Mouse (Mus musculus) intestine, embryonic 14.5 days (tissue): ENCODE results near the gene Fam187b. TPM values are rescaled to one million over a fixed set of nuclear protein-coding genes. Genes with fewer than 3 reads are reported as not detected.

Experiments used
- ATAC-seq: fragments of 200-750 bp; cut with Nextera tagmentation; replicated peaks from 2 replicates; pipeline ENCODE4 v1.8.0; 2017; ENCODE audit warnings: low read depth, moderate number of reproducible peaks, moderate TSS enrichment, moderate library complexity; ENCODE audit not compliant: low FRiP score, low TSS enrichment
- DNase-seq: peaks from one replicate; pipeline ENCODE4 v3.0.0-alpha.2; 2018; ENCODE audit warnings: low spot score
- H3K27ac ChIP-seq: fragments of 300-500 bp; sonication (generic); 2 replicates; pipeline ENCODE4 v1.5.1; 2014; ENCODE audit warnings: low read depth, mild to moderate bottlenecking, control low read depth
- H3K27me3 ChIP-seq: fragments of 300-500 bp; sonication (generic); replicated peaks from 2 replicates; pipeline ENCODE4 v1.6.1; 2014; ENCODE audit warnings: low read length, control low read depth; ENCODE audit not compliant: control insufficient read depth, insufficient read depth
- H3K36me3 ChIP-seq: fragments of 300-500 bp; sonication (generic); 2 replicates; pipeline ENCODE4 v1.6.1; 2014; ENCODE audit warnings: low read length, control low read depth; ENCODE audit not compliant: control insufficient read depth, insufficient read depth
- H3K4me1 ChIP-seq: fragments of 300-500 bp; sonication (generic); replicated peaks from 2 replicates; pipeline ENCODE4 v1.6.1; 2014; ENCODE audit warnings: low read length, control low read depth, mixed read lengths; ENCODE audit not compliant: control insufficient read depth, insufficient read depth
- H3K4me2 ChIP-seq: fragments of 300-500 bp; sonication (generic); 2 replicates; pipeline ENCODE4 v1.6.1; 2014; ENCODE audit warnings: low read length
- H3K4me3 ChIP-seq: fragments of 300-500 bp; sonication (generic); 2 replicates; pipeline ENCODE4 v1.5.1; 2014; ENCODE audit warnings: low read depth, low read length, control low read depth, mixed read lengths
- H3K9ac ChIP-seq: fragments of 300-500 bp; sonication (generic); 2 replicates; pipeline ENCODE4 v1.6.1; 2014; ENCODE audit warnings: mild to moderate bottlenecking, low read length
- H3K9me3 ChIP-seq: fragments of 300-500 bp; sonication (generic); 2 replicates; pipeline ENCODE4 v1.6.1; 2016; ENCODE audit warnings: low read length, control low read depth; ENCODE audit not compliant: control insufficient read depth
- WGBS: fragments of 180-500 bp; shearing (Covaris S2); extraction: QIAGEN DNeasy Blood & Tissue Kit; methylation state at CpG from one replicate; pipeline ENCODE4 v1.1.7; 2014; 5-methylcytosine and 5-hydroxymethylcytosine counted together
- polyA plus RNA-seq: library from polyadenylated mRNA; unstranded; fragments of >200 nt; fragmentation: Nextera tagmentation; extraction: Ambion mirVana; gene quantifications from 2 replicates; pipeline ENCODE4 v1.2.1, GENCODE M21; 2014

Gene Fam187b
- polyA plus RNA-seq, 1 experiment from 2014 or later, result 9.4 TPM

DNA sequence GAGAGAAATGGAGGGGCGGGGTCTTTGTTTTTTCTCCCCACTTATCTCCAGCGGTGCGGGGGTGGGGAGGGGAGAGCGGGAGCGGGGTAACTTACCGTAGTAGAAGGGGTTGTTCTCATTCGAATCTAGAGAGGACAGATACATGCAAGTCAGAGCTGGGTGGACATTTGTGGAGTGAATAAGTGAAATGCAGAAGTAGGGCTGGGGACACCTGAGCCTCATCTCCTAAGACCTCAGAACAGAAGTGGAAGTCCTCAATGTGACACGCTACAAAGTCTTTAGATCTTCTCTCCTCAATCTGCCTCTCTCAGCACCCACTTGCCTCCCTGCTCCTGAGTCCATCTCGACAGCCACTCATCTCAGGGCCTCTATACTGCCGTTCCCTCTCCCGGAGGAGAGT, 61.7 kb downstream of the Fam187b start:
- no peaks in the 10 kb centered on the region for H3K36me3 ChIP-seq
- no peak overlapping the region for H3K9ac ChIP-seq
- DNase-seq (no peak), ATAC-seq (no peak)
- WGBS, result 76% methylated on average over 11 of the region's 11 CpGs
- H3K9me3 ChIP-seq, result no peaks in the 10 kb centered on the region
- no peak overlapping the region for H3K27ac ChIP-seq
- no peaks in the 10 kb centered on the region for H3K27me3 ChIP-seq
- H3K4me1 ChIP-seq, result no peaks in the 10 kb centered on the region
- H3K4me2 ChIP-seq, result no peak overlapping the region
- H3K4me3 ChIP-seq, result no peak overlapping the region

DNA sequence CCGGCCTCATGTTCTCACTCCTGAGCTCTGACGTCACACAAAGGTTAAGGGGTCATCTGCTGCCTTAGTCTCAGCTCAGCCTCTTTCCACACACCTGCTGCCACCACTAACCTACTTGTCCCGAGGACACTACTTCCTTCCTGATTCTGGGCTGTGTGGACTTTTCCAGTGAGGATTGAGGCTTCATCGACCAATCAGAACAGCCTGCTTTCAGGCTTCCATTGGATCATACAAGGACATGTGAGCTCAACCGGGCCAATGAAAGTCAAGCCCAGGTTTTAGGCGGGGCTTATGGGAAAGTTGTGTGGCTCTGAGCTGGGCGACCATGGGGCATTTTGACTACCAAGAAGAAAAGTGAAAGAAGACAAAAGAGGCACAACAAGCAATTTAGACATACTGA, 63.3 kb downstream of the Fam187b start:
- 86% methylated on average over 7 of the region's 7 CpGs for WGBS
- 0 out of 2 replicates have a peak, but pooled peaks cover 4% of the 10 kb centered on the region for H3K4me1 ChIP-seq
- ATAC-seq (no peak), DNase-seq (no peak)
- H3K4me3 ChIP-seq, result no peak overlapping the region
- H3K4me2 ChIP-seq, result no peak overlapping the region
- H3K36me3 ChIP-seq, result no peaks in the 10 kb centered on the region
- H3K27me3 ChIP-seq, result peaks cover 4% of the 10 kb centered on the region
- no peaks in the 10 kb centered on the region for H3K9me3 ChIP-seq
- H3K9ac ChIP-seq, result no peak overlapping the region
- no peak overlapping the region for H3K27ac ChIP-seq

DNA sequence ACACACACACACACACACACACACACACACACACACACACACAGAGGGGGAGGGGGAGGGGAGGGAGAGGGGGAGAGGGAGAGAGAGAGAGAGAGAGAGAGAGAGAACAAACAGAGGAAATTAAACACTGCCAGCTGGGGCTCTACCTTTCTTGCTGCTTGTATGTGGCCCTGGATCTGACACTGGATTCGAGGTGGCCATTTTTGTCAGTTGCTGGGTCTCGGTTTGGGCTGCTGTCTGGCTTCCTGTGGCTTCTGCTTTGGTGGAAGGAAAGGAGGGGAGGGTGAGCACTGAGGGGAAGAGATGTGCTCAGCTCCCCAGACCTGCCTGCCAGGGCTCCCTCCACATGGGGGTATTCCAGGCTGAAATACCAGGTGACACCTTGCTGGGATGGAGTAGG, 64.1 kb downstream of the Fam187b start:
- no peak overlapping the region for H3K4me3 ChIP-seq
- no peaks in the 10 kb centered on the region for H3K36me3 ChIP-seq
- no peaks in the 10 kb centered on the region for H3K9me3 ChIP-seq
- no peak overlapping the region for H3K4me2 ChIP-seq
- WGBS, result 60% methylated on average over 2 of the region's 2 CpGs
- DNase-seq, result no peak
- H3K4me1 ChIP-seq, result 0 out of 2 replicates have a peak, but pooled peaks cover 7% of the 10 kb centered on the region
- H3K27me3 ChIP-seq, result peaks cover 8% of the 10 kb centered on the region
- no peak overlapping the region for H3K9ac ChIP-seq
- no peak for ATAC-seq
- no peak overlapping the region for H3K27ac ChIP-seq

DNA sequence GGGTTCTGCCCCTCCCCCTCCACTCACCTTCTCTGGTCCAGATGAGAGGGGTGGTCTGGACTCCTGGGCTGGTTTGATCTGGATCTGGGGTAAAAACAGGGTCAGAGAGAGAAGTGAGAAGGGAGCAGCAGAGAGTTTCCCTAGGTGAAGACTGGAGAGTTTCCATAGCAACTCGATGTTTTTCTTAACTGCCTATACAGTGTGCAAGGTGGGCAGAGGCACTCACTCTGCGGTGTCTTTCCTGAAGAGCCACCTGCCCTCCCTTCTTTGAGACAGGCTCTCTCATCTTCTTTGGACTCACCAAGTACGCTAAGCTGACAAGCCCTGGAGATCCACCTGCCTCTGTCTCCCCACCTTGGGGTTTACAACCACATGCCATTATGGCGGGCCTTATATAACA, 65.4 kb downstream of the Fam187b start:
- Histone ChIP-seq H3K4me3 (no peak overlapping the region), H3K27ac (no peak overlapping the region), H3K9me3 (no peaks in the 10 kb centered on the region), H3K27me3 (peaks cover 16% of the 10 kb centered on the region), H3K36me3 (no peaks in the 10 kb centered on the region), H3K4me2 (no peak overlapping the region), H3K9ac (no peak overlapping the region), H3K4me1 (0 out of 2 replicates have a peak, but pooled peaks cover 7% of the 10 kb centered on the region)
- no peak for DNase-seq
- WGBS, result 81% methylated on average over 4 of the region's 4 CpGs
- ATAC-seq, result no peak

Other genes starting within 250 kb of the Fam187b start
- gene Tmem147, start 244.2 kb upstream of the Fam187b start, polyA plus RNA-seq, result 213 and 238 TPM in 2 replicates
- gene Gapdhs, start 230.1 kb upstream of the Fam187b start, polyA plus RNA-seq, result 0.51 TPM in 1 of 2 replicates, not detected in the other
- gene Sbsn, start 222.3 kb upstream of the Fam187b start, polyA plus RNA-seq, result 1.5 and 2.7 TPM in 2 replicates
- gene Dmkn, start 210.0 kb upstream of the Fam187b start, polyA plus RNA-seq, result 0.61 and 1.3 TPM in 2 replicates
- 0.80 and 0.86 TPM in 2 replicates for gene Krtdap, start 185.9 kb upstream of the Fam187b start, polyA plus RNA-seq
- gene Ffar2, start 150.0 kb upstream of the Fam187b start, polyA plus RNA-seq, result 2.4 and 5.9 TPM in 2 replicates
- 0.32 and 0.39 TPM in 2 replicates for gene Ffar3, start 117.6 kb upstream of the Fam187b start, polyA plus RNA-seq
- 0.14 TPM in 1 of 2 replicates, not detected in the other for gene Ffar1, start 112.2 kb upstream of the Fam187b start, polyA plus RNA-seq
- 0.12 TPM in 1 of 2 replicates, not detected in the other for gene Cd22, start 93.4 kb upstream of the Fam187b start, polyA plus RNA-seq
- gene Mag, start 58.9 kb upstream of the Fam187b start, polyA plus RNA-seq, result 0.22 and 0.35 TPM in 2 replicates
- gene Hamp2, start 49.1 kb upstream of the Fam187b start, polyA plus RNA-seq, result not detected in 2 replicates
- not detected in 2 replicates for gene Hamp, start 29.8 kb upstream of the Fam187b start, polyA plus RNA-seq
- 22.3 and 22.7 TPM in 2 replicates for gene Usf2, start 17.0 kb upstream of the Fam187b start, polyA plus RNA-seq
- gene Lsr, start 326 bp upstream of the Fam187b start, polyA plus RNA-seq, result 123 and 135 TPM in 2 replicates
- 18.1 and 22.8 TPM in 2 replicates for gene Fxyd5, start 68.7 kb downstream of the Fam187b start, polyA plus RNA-seq
- gene Fxyd7, start 77.7 kb downstream of the Fam187b start, polyA plus RNA-seq, result 21.1 and 23.0 TPM in 2 replicates
- gene Fxyd1, start 83.4 kb downstream of the Fam187b start, polyA plus RNA-seq, result 71.8 and 74.1 TPM in 2 replicates
- gene Lgi4, start 85.6 kb downstream of the Fam187b start, polyA plus RNA-seq, result 1.2 and 2.4 TPM in 2 replicates
- gene Fxyd3, start 102.9 kb downstream of the Fam187b start, polyA plus RNA-seq, result 70.2 and 71.5 TPM in 2 replicates
- 23.5 and 29.0 TPM in 2 replicates for gene Hpn, start 141.5 kb downstream of the Fam187b start, polyA plus RNA-seq
- gene Scn1b, start 153.2 kb downstream of the Fam187b start, polyA plus RNA-seq, result 0.99 and 2.4 TPM in 2 replicates
- gene Gramd1a, start 182.1 kb downstream of the Fam187b start, polyA plus RNA-seq, result 54.2 and 66.2 TPM in 2 replicates